Mouse (Mus musculus) erythroblast, embryonic 14.5 days (primary cell): ENCODE results near the gene Lsm10.

ENCODE experiments used
- GATA1 ChIP-seq: IDR thresholded peaks from 2 replicates; pipeline ENCODE4 v1.6.1; 2012; ENCODE audit warnings: low read length, inconsistent platforms, mixed read lengths
- TAL1 ChIP-seq: IDR thresholded peaks from 3 replicates; pipeline ENCODE4 v1.6.1; 2012; ENCODE audit warnings: low read length, inconsistent platforms, mixed read lengths

DNA sequence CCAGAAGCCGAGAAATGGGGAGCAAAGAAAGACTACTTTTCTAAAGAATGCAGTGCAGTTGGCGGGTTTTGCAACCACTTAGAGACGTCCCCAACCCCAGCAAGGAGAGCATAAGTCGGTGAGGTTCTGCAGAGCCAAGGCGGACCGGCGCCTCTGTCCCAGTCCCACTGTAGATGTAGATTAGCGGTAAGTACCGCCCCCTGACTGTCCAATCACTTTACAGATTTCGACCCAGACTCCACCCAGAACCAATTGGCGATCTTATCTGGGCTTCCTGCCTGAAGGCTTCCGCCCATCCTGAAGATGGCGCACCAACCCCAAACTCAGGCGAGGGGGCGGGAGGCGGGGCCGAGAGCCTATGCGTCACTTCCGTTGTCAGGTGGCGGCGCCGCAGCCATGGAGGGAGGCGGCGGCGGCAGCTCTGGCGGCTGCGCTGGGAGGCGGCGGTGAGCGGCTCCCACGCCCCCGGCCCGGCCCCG, 7.2 kb downstream of the Lsm10 start, which contains the start of gene Stk40:
- TF ChIP-seq GATA1 (peak; percentile 85), TAL1 (no peak)
